Mouse (Mus musculus) T-helper 2 cell (primary cell): ENCODE data around the gene Slc18b1.

ENCODE experiments used
- in situ Hi-C: fragments of 300-600 bp; cut with MboI, MseI; formaldehyde crosslinking; loops from one replicate; pipeline ENCODE4 v1.15.1; 2025; ENCODE audit warnings: high pct_unique_total_duplicates

Gene Slc18b1

GRCm38 (mm10) chr10:23806201-23806600, 9.4 kb downstream of the Slc18b1 start:
- in situ Hi-C loops: loop anchor here (25.0 kb wide), 1 partner anchor 506 kb away; no protein-coding TSS in a partner anchor

- in situ Hi-C loops: loop anchor here (10.0 to 25.0 kb wide), 2 partner anchors 313 to 500 kb away; no protein-coding TSS in a partner anchor
Observed at GRCm38 (mm10) chr10:23811635-23812437, 15.1 kb downstream of the Slc18b1 start.

DNA sequence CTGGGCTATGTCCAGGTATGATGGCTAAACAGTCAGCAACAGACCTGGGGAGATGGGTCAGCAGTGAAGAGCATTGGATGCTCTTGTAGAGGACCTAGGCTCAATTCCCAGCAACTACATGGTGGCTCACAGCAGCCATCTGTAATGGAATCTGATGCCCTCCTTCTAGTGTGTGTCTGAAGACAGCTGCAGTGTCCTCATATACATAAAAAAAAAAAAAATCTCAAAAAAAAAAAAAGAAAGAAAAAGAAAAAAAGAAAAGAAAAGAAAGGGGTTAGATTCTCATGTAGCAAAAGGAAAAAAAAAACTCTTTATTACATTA, 15.6 kb downstream of the Slc18b1 start:
- in situ Hi-C loops: loop anchor here (10.0 to 25.0 kb wide), 2 partner anchors 312 to 500 kb away; no protein-coding TSS in a partner anchor

GRCm38 (mm10) chr10:23812852-23813766, 16.3 kb downstream of the Slc18b1 start:
- in situ Hi-C loops: loop anchor here (10.0 to 25.0 kb wide), 2 partner anchors 312 to 499 kb away; no protein-coding TSS in a partner anchor

GRCm38 (mm10) chr10:23815168-23815567, 18.4 kb downstream of the Slc18b1 start:
- in situ Hi-C loops: loop anchor here (10.0 to 25.0 kb wide), 2 partner anchors 310 to 497 kb away; no protein-coding TSS in a partner anchor

DNA sequence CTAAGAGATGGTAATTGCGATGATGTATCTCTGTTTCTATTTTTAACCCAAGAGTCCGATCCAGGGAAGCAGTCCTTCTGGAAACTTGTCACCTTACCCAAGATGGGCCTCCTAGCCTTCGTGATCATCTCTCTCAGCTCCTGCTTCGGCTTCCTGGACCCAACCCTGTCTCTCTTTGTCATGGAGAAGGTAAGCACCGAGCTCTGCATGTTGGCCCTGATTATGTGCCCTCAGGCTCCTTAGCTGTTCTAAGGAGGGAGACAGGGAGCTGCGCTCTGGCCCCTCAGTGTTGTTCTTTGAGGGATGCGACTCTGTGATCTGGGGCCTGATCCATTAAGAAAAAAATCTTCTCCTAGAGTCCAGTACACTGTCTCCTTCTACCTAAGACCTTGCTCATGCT, 19.5 kb downstream of the Slc18b1 start:
- in situ Hi-C loops: loop anchor here (10.0 to 25.0 kb wide), 2 partner anchors 309 to 496 kb away; no protein-coding TSS in a partner anchor

DNA sequence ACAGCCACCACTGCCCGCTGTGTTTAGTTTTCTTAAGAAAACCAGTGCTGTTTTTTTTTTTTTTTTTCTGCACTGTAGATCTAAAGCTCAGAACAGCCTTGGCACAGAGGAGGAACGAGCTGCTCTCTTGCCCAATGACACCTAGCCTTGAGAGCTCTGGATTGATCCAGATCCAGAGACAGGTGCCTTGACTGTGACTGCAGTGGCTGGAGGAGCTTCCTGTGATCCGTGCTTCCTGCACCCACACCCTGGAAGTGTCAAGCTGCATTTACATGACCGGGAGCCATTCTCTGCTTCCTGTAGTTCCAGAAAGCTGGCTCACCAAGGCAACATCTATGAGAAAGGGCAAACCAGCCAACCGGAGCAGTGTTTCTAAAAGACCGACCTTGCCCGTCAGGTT, 29.7 kb downstream of the Slc18b1 start:
- in situ Hi-C loops: no loop called here

DNA sequence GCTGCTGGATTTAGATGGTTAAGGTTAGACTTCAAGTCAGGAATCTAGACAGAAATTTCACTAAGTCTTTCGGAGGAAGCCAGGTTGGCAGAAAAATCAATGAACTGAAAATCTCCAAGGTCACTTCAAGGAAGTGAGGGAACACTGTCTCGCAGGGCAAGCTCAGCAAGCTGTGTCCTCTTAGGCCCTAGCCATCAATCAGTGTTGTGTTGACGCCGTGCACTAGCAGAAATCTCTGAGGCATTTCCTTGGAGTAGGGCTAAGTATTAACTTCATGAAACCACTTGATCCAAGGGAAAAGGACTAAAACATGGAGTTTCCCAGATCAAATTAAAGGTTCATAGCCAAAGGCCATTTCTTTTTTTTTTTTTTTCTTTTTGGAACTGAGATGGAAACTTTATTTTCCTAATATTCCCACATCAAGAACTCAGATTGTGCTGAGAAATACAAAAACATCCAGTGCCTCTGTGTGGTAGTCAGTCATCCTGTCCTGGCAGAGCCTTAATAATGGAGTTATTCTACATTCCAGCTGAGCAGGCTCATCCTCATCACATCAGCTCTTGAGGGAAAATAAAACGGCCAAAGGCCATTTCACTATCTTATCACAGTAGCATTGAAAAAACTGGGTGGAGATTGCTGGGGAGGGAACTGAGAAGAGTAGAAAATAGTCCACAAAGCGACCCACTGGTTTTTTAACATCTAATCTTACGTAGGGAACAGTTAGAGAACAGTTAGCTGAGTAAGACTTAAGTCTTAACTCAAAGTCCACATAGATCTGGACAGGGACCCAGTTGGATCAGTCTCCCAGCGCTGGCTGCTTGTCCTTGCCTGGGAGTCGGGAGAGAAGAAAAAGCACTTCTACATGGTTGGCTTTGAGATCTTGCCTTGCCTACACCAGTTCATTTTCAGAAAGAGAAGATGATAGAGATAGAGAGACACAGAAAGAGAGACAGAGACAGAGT, 39.5 kb downstream of the Slc18b1 start:
- in situ Hi-C loops: loop anchor here (5.0 kb wide), 1 partner anchor 79 kb away; no protein-coding TSS in a partner anchor

DNA sequence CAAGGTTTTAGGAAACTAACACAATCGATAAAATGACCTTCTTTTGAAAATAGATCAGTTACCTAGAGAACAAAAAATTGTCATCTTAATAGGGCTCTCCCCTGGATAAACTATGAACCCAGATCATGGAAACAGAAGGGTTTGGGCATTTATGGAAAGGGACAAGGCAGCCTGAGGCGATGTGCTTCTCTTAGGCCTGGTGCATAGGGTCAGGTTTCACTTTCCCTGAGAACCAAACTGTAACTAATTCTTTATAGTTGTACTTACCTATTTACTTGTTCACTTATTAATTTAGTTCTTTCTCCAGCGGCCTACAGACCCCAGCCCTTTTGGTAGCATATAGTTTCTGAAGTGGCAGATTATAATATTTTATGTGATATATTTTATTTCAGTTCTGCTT, 40.3 kb downstream of the Slc18b1 start:
- in situ Hi-C loops: loop anchor here (5.0 kb wide), 1 partner anchor 80 kb away; no protein-coding TSS in a partner anchor

- in situ Hi-C loops: loop anchor here (5.0 kb wide), 1 partner anchor 82 kb away; no protein-coding TSS in a partner anchor
Observed at GRCm38 (mm10) chr10:23838910-23839309, 42.1 kb downstream of the Slc18b1 start.

GRCm38 (mm10) chr10:23839368-23839767, 42.6 kb downstream of the Slc18b1 start:
- in situ Hi-C loops: loop anchor here (5.0 kb wide), 1 partner anchor 82 kb away; no protein-coding TSS in a partner anchor

- in situ Hi-C loops: no loop called here
Observed at GRCm38 (mm10) chr10:23840496-23840895, 43.7 kb downstream of the Slc18b1 start.

GRCm38 (mm10) chr10:23851228-23851912, 54.6 kb downstream of the Slc18b1 start, which contains the start of gene Vnn3:
TSS of gene Vnn3 (plus strand) at chr10:23851462.
- in situ Hi-C loops: no loop called here

DNA sequence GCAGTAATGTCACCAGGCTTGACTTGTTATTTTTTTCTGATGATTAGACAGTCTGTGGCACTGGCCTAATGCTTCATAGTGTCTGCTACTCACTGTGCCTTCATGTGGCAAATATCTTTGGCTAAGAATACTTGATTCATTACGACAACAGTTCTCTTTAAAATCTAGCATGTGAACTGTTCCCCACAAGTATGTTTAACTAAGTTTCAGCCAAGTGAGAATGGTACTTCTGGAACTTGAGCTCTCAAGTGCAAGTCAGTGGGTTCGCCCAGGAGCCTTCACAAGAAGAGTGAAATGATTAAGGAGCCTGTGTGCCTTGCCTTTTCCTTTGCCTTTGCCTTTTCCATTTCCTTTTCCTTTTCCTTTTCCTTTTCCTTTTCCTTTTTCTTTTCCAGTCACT, 55.3 kb downstream of the Slc18b1 start:
- in situ Hi-C loops: no loop called here

- in situ Hi-C loops: no loop called here
Observed at GRCm38 (mm10) chr10:23864362-23865312, 67.9 kb downstream of the Slc18b1 start.
